Mouse (Mus musculus): ENCODE results near the gene Fam192a.

GRCm38 (mm10) chr8:94581820-94582483 lies 19.8 kb downstream of the Fam192a start:
- TF ChIP-seq CTCF (IDR thresholded peaks at IDR 0.05; ENCODE audit: extremely low read depth, insufficient read depth, insufficient read length, insufficient replicate concordance) (no peak), POLR2A (IDR thresholded peaks at IDR 0.05; ENCODE audit: low read depth, low read length) (no peak)
